Mouse (Mus musculus): ENCODE data around the gene Ptprn2.

The Ptprn2 gene

GRCm38 (mm10) chr12:117054925-117055570 lies 569.5 kb downstream of the Ptprn2 start:
- peak; percentile 37 for DNase-seq (ENCODE audit: low spot score)

GRCm38 (mm10) chr12:117058184-117058958 lies 572.9 kb downstream of the Ptprn2 start:
- DNase-seq (ENCODE audit: low spot score) = peak; percentile 25

- DNase-seq (ENCODE audit: low spot score) = peak; percentile 11
Observed at GRCm38 (mm10) chr12:117058975-117059374, 573.5 kb downstream of the Ptprn2 start.

GRCm38 (mm10) chr12:117077664-117078063 lies 592.1 kb downstream of the Ptprn2 start:
- DNase-seq (ENCODE audit: low spot score) = no peak

GRCm38 (mm10) chr12:117078945-117079344 lies 593.4 kb downstream of the Ptprn2 start:
- no peak for DNase-seq (ENCODE audit: low spot score)

GRCm38 (mm10) chr12:117079724-117080123 lies 594.2 kb downstream of the Ptprn2 start:
- no peak for DNase-seq (ENCODE audit: low spot score)

GRCm38 (mm10) chr12:117083856-117084701 lies 598.6 kb downstream of the Ptprn2 start:
- no peak for DNase-seq (ENCODE audit: low spot score)

GRCm38 (mm10) chr12:117084702-117085409 lies 599.3 kb downstream of the Ptprn2 start:
- no peak for DNase-seq (ENCODE audit: low spot score)

- no peak for DNase-seq (ENCODE audit: low spot score)
Observed at GRCm38 (mm10) chr12:117085661-117086335, 600.3 kb downstream of the Ptprn2 start.

- no peak for DNase-seq (ENCODE audit: low spot score)
Observed at GRCm38 (mm10) chr12:117092345-117093107, 607.0 kb downstream of the Ptprn2 start.

GRCm38 (mm10) chr12:117095941-117096340 lies 610.4 kb downstream of the Ptprn2 start:
- no peak for DNase-seq (ENCODE audit: low spot score)

- DNase-seq (ENCODE audit: low spot score) = no peak
Observed at GRCm38 (mm10) chr12:117098295-117098694, 612.8 kb downstream of the Ptprn2 start.

GRCm38 (mm10) chr12:117106696-117107095 lies 621.2 kb downstream of the Ptprn2 start:
- no peak for DNase-seq (ENCODE audit: low spot score)

GRCm38 (mm10) chr12:117107143-117107616 lies 621.7 kb downstream of the Ptprn2 start:
- DNase-seq (ENCODE audit: low spot score) = no peak

- DNase-seq (ENCODE audit: low spot score) = no peak
Observed at GRCm38 (mm10) chr12:117115254-117115865, 629.8 kb downstream of the Ptprn2 start.

GRCm38 (mm10) chr12:117127078-117127477 lies 641.6 kb downstream of the Ptprn2 start:
- no peak for DNase-seq (ENCODE audit: low spot score)

GRCm38 (mm10) chr12:117127485-117127884 lies 642.0 kb downstream of the Ptprn2 start:
- DNase-seq (ENCODE audit: low spot score) = no peak

GRCm38 (mm10) chr12:117132095-117132494 lies 646.6 kb downstream of the Ptprn2 start:
- DNase-seq (ENCODE audit: low spot score) = no peak

GRCm38 (mm10) chr12:117135205-117135604 lies 649.7 kb downstream of the Ptprn2 start:
- no peak for DNase-seq (ENCODE audit: low spot score)

- DNase-seq (ENCODE audit: low spot score) = no peak
Observed at GRCm38 (mm10) chr12:117136472-117137010, 651.0 kb downstream of the Ptprn2 start.
